Mouse (Mus musculus) forebrain, embryonic 11.5 days (tissue): ENCODE data around the gene Habp4. TPM values are rescaled to one million over a fixed set of nuclear protein-coding genes. Genes with fewer than 3 reads are reported as not detected.

Experiments used
- ATAC-seq: fragments of 200-750 bp; cut with Nextera tagmentation; replicated peaks from 2 replicates; pipeline ENCODE4 v1.8.0; 2017; ENCODE audit warnings: moderate TSS enrichment; ENCODE audit not compliant: low FRiP score
- DNase-seq: peaks from one replicate; pipeline ENCODE4 v3.0.0-alpha.2; 2017; ENCODE audit warnings: low spot score
- H3K27ac ChIP-seq: fragments of 300-500 bp; sonication (generic); 2 replicates; pipeline ENCODE4 v1.5.1; 2014; ENCODE audit warnings: low read depth, low read length
- H3K27me3 ChIP-seq: fragments of 300-500 bp; sonication (generic); 2 replicates; pipeline ENCODE4 v1.6.1; 2014; ENCODE audit warnings: mild to moderate bottlenecking, low read length, mixed read lengths; ENCODE audit not compliant: control insufficient read depth, insufficient read depth
- H3K36me3 ChIP-seq: fragments of 300-500 bp; sonication (generic); 2 replicates; pipeline ENCODE4 v1.6.1; 2014; ENCODE audit warnings: mild to moderate bottlenecking, low read length, moderate library complexity, mixed read lengths; ENCODE audit not compliant: control insufficient read depth, insufficient read depth
- H3K4me1 ChIP-seq: fragments of 300-500 bp; sonication (generic); replicated peaks from 2 replicates; pipeline ENCODE4 v1.6.1; 2014; ENCODE audit warnings: low read length, mixed read lengths; ENCODE audit not compliant: control insufficient read depth, insufficient read depth
- H3K4me2 ChIP-seq: fragments of 300-500 bp; sonication (generic); 2 replicates; pipeline ENCODE4 v1.6.1; 2014; ENCODE audit warnings: low read depth, mild to moderate bottlenecking, low read length, moderate library complexity, mixed read lengths; ENCODE audit not compliant: severe bottlenecking
- H3K4me3 ChIP-seq: fragments of 300-500 bp; sonication (generic); 2 replicates; pipeline ENCODE4 v1.5.1; 2014; ENCODE audit warnings: low read depth, low read length
- H3K9ac ChIP-seq: fragments of 300-500 bp; sonication (generic); 2 replicates; pipeline ENCODE4 v1.6.1; 2014; ENCODE audit warnings: low read length
- H3K9me3 ChIP-seq: fragments of 300-500 bp; sonication (generic); 2 replicates; pipeline ENCODE4 v1.6.1; 2016; ENCODE audit warnings: low read length, mixed read lengths; ENCODE audit not compliant: control insufficient read depth
- WGBS: fragments of 180-500 bp; shearing (Covaris S2); extraction: QIAGEN DNeasy Blood & Tissue Kit; methylation state at CpG from one replicate; pipeline ENCODE4 v1.1.7; 2014; 5-methylcytosine and 5-hydroxymethylcytosine counted together
- polyA plus RNA-seq: library from polyadenylated mRNA; unstranded; fragments of >200 nt; fragmentation: Nextera tagmentation; extraction: Ambion mirVana; gene quantifications from 2 replicates; pipeline ENCODE4 v1.2.1, GENCODE M21; 2014

The Habp4 gene
- polyA plus RNA-seq, 1 experiment from 2014 or later: 20.4 TPM

GRCm38 (mm10) chr13:64150121-64150520 is 11.5 kb upstream of the Habp4 start:
- Histone ChIP-seq H3K4me1 (peaks cover 6% of the 10 kb centered on the region), H3K4me3 (no peak overlapping the region), H3K36me3 (no peaks in the 10 kb centered on the region), H3K27ac (no peak overlapping the region), H3K9ac (no peak overlapping the region), H3K4me2 (0 out of 2 replicates have a peak overlapping the region, but pooled peaks have one; percentile 18), H3K9me3 (no peaks in the 10 kb centered on the region), H3K27me3 (no peaks in the 10 kb centered on the region)
- WGBS: 84% methylated on average over 5 of the region's 5 CpGs
- no peak for DNase-seq
- no peak for ATAC-seq

- peak overlapping the region; percentile 92 for H3K9ac ChIP-seq
- peak; percentile 28 for ATAC-seq
- DNase-seq: peak; percentile 94
- WGBS: under 1% methylated on average over 42 of the region's 42 CpGs
- H3K4me3 ChIP-seq: peak overlapping the region; percentile 93
- no peaks in the 10 kb centered on the region for H3K9me3 ChIP-seq
- H3K4me1 ChIP-seq: peaks cover 6% of the 10 kb centered on the region
- H3K36me3 ChIP-seq: no peaks in the 10 kb centered on the region
- no peaks in the 10 kb centered on the region; the same call in 1 of the 2 replicates for H3K27me3 ChIP-seq
- peak overlapping the region; percentile 93 for H3K27ac ChIP-seq
- peak overlapping the region; percentile 87 for H3K4me2 ChIP-seq
These were observed 9.4 kb upstream of the Habp4 start for GRCm38 (mm10) chr13:64152241-64152669.

DNA sequence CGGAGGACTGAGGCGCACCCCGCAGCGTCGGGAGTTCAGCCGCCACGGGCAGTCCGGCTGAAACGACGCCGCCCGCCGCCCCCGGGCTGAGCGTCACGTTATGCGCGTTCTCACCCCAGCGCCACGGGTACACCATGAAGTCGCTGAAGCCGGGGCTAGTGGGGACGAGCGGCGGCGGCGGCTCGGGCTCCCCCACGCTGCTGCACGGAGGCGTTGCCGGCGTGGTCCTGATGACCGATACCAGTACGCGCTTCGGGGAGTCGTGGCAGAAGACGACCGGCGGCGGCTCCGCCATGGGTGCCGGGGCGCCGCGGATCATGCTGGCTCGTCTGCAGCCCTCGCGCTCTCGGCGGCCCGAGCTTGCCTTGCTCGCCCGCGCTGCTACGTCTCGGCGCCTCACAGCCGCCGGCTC is 8.9 kb upstream of the Habp4 start:
- Histone ChIP-seq H3K27ac (peak overlapping the region; percentile 93), H3K36me3 (no peaks in the 10 kb centered on the region), H3K9me3 (no peaks in the 10 kb centered on the region), H3K4me3 (peak overlapping the region; percentile 93), H3K4me2 (peak overlapping the region; percentile 87), H3K9ac (peak overlapping the region; percentile 92), H3K27me3 (no peaks in the 10 kb centered on the region; the same call in 1 of the 2 replicates), H3K4me1 (peaks cover 6% of the 10 kb centered on the region)
- ATAC-seq (peak; percentile 46), DNase-seq (peak; percentile 81)
- under 1% methylated on average over 61 of the region's 61 CpGs for WGBS

DNA sequence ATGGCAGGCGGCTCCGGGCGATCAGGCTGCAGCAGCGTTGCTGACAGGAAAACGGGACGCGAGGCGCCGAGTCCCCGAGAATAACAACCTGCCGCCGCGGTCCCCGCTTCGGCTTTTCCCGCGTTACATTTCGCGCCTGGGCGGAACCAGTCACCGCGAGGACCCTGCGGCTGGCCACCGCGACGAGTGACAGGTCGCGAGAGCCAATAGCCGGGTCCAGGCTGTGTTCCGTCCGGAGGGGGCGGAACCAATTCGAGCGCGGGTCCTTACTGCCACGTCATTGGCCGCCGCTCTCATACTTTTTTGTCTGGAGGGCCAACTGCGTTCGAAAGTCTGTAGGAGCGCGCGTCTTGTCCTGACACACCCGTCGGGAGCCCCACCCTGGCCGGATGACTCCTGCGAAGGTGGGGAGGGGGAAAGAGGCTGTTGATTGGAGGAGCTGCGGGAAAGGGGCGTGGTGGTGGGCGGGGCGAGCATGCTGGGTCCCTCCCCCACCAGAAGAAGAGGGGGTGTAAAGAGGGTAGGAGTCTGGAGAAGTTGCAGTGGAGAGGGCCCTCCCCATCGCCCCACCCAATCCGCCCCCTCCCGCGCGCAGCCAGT is 8.4 kb upstream of the Habp4 start, which contains the start of gene Zfp367:
Gene Zfp367 (minus strand): TSS at position 120 of the 600 bp plus-strand sequence.
- under 1% methylated on average over 56 of the region's 56 CpGs for WGBS
- no peaks in the 10 kb centered on the region; the same call in 1 of the 2 replicates for H3K27me3 ChIP-seq
- H3K9me3 ChIP-seq: no peaks in the 10 kb centered on the region
- H3K27ac ChIP-seq: peak within 1 kb of the TSS; percentile 93
- H3K4me3 ChIP-seq: peak within 1 kb of the TSS; percentile 93
- peaks cover 6% of the 10 kb centered on the region for H3K4me1 ChIP-seq
- H3K4me2 ChIP-seq: peak within 1 kb of the TSS; percentile 87
- no peaks in the 10 kb centered on the region for H3K36me3 ChIP-seq
- peak; percentile 99 for DNase-seq
- peak within 1 kb of the TSS; percentile 92 for H3K9ac ChIP-seq
- ATAC-seq: peak; percentile 97

DNA sequence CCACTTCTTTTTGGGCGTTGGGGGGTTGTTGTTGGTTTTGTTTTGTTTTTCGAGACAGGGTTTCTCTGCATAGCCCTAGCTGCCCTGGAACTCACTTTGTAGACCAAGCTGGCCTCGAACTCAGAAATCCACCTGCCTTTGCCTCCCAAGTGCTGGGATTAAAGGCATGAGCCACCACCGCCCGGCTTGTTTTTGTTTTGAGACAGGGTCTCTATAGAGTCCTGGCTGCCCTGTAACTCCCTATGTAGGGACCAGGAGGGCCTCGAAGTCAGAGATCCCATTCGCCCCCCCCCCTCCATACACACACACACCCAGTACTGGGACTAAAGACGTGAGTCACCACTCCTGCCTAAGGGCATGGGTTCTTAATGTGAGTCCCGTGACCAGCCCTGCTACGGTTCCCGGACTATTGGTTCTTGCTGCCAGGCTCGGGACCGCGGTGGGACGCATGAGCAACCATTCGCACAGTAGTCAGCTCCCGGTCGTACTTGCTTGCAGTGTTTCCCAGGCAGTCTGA is 7.8 kb upstream of the Habp4 start:
- under 1% methylated on average over 16 of the region's 18 CpGs for WGBS
- H3K9me3 ChIP-seq: no peaks in the 10 kb centered on the region
- peaks cover 6% of the 10 kb centered on the region for H3K4me1 ChIP-seq
- H3K27ac ChIP-seq: peak overlapping the region; percentile 37; the same call in 1 of the 2 replicates
- H3K4me3 ChIP-seq: peak overlapping the region; percentile 93
- H3K27me3 ChIP-seq: no peaks in the 10 kb centered on the region; the same call in 1 of the 2 replicates
- peak; percentile 79 for DNase-seq
- peak overlapping the region; percentile 42 for H3K9ac ChIP-seq
- ATAC-seq: peak; percentile 50
- H3K4me2 ChIP-seq: peak overlapping the region; percentile 87
- H3K36me3 ChIP-seq: no peaks in the 10 kb centered on the region

DNA sequence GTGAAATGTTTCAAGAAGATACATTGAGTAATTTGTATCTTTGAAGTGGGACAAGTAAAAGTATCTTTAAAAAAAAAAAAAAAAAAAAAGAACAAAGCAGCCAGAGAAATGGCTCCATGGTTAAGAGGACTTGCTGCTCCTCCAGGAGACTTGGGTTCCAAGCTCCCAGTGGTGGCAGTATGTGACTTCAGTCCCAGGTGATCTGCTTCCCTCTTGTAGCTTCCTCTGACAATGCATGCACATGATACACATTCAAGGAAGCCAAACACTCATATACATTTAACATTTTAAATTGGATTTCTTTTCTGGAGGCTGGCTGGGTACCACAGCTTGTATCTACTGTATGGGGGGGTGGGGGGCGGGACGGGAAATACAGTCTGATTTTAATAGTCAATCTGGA is 7.0 kb upstream of the Habp4 start:
- 59% methylated on average over 2 of the region's 2 CpGs for WGBS
- Histone ChIP-seq H3K36me3 (no peaks in the 10 kb centered on the region), H3K9me3 (no peaks in the 10 kb centered on the region), H3K4me2 (no peak overlapping the region), H3K4me1 (peaks cover 6% of the 10 kb centered on the region), H3K9ac (no peak overlapping the region), H3K4me3 (no peak overlapping the region), H3K27ac (no peak overlapping the region), H3K27me3 (no peaks in the 10 kb centered on the region; the same call in 1 of the 2 replicates)
- ATAC-seq (no peak), DNase-seq (no peak)

- Histone ChIP-seq H3K27ac (no peak overlapping the region), H3K27me3 (no peaks in the 10 kb centered on the region; the same call in 1 of the 2 replicates), H3K9ac (no peak overlapping the region), H3K4me2 (no peak overlapping the region), H3K4me1 (peaks cover 3% of the 10 kb centered on the region), H3K36me3 (no peaks in the 10 kb centered on the region), H3K9me3 (no peaks in the 10 kb centered on the region), H3K4me3 (no peak overlapping the region)
- 14% methylated on average over 1 of the region's 1 CpGs for WGBS
- ATAC-seq (no peak), DNase-seq (no peak)
These were observed 6.5 kb upstream of the Habp4 start for GRCm38 (mm10) chr13:64155171-64155571.

DNA sequence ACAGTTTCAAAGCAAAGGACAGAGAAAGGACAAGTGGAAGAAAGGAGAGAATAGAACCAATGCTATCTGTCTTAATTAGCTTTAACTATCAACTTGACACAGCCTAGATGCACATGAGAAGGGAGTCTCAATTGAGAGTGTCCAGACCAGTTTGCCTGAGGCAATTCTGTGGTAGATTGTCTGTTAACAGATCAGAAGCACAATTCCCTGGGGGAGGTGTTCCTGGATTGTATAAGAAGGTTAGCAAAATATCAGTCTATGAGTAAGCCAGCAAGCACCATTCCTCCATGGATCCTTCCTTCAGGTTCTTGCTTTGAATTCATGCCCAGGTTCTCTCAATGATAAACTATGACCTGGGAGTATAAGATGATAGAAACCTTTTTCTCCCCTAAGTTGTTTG is 4.7 kb upstream of the Habp4 start:
- no peak overlapping the region for H3K9ac ChIP-seq
- DNase-seq (no peak), ATAC-seq (no peak)
- H3K4me3 ChIP-seq: no peak overlapping the region
- H3K4me2 ChIP-seq: no peak overlapping the region
- H3K36me3 ChIP-seq: no peaks in the 10 kb centered on the region
- no peak overlapping the region for H3K27ac ChIP-seq
- peaks cover 3% of the 10 kb centered on the region; the same call in 1 of the 2 replicates for H3K4me1 ChIP-seq
- no peaks in the 10 kb centered on the region for H3K9me3 ChIP-seq
- peaks cover 2% of the 10 kb centered on the region; the same call in 1 of the 2 replicates for H3K27me3 ChIP-seq
